Mouse (Mus musculus) thymus, adult 2 months (tissue): Measurements from ENCODE around the gene Gas7. TPM values are rescaled to one million over a fixed set of nuclear protein-coding genes. Genes with fewer than 3 reads are reported as not detected.

Experiments
- DNase-seq: peaks from one replicate; pipeline ENCODE4 v3.0.0; 2021
- H3K27ac ChIP-seq: fragments of 200-500 bp; 2 replicates; pipeline ENCODE4 v1.5.1; 2012; ENCODE audit warnings: low read length, control low read depth; ENCODE audit not compliant: control insufficient read depth, insufficient read depth
- H3K27me3 ChIP-seq: fragments of 200-500 bp; 2 replicates; pipeline ENCODE4 v1.6.1; 2012; ENCODE audit warnings: mild to moderate bottlenecking, low read length, moderate library complexity, mixed read lengths; ENCODE audit not compliant: control insufficient read depth, insufficient read depth
- H3K36me3 ChIP-seq: fragments of 200-500 bp; 2 replicates; pipeline ENCODE4 v1.6.1; 2012; ENCODE audit warnings: mild to moderate bottlenecking, low read length, moderate library complexity; ENCODE audit not compliant: control insufficient read depth, insufficient read depth
- H3K4me1 ChIP-seq: fragments of 200-500 bp; replicated peaks from 2 replicates; pipeline ENCODE4 v1.6.1; 2012; ENCODE audit warnings: low read length; ENCODE audit not compliant: control insufficient read depth, insufficient read depth
- H3K4me3 ChIP-seq: fragments of 200-500 bp; 2 replicates; pipeline ENCODE4 v1.5.1; 2012; ENCODE audit warnings: mild to moderate bottlenecking, low read length, control low read depth, moderate library complexity; ENCODE audit not compliant: control insufficient read depth, insufficient read depth
- CTCF ChIP-seq: fragments of 200-500 bp; IDR thresholded peaks from 2 replicates; pipeline ENCODE4 v1.5.1; 2012; ENCODE audit warnings: mild to moderate bottlenecking, control low read depth, low read length, moderate library complexity, borderline replicate concordance; ENCODE audit not compliant: control insufficient read depth, poor library complexity, insufficient read depth; ENCODE audit errors: extremely low read depth
- POLR2A ChIP-seq: fragments of 200-500 bp; IDR thresholded peaks from 2 replicates; pipeline ENCODE4 v1.6.1; 2012; ENCODE audit warnings: mild to moderate bottlenecking, low read length, control low read depth, moderate library complexity; ENCODE audit not compliant: control insufficient read depth, poor library complexity, insufficient read depth; ENCODE audit errors: extremely low read depth
- WGBS: fragments of 180-500 bp; shearing (Covaris S2); methylation state at CpG from one replicate; pipeline ENCODE4 v1.1.7; 2018; 5-methylcytosine and 5-hydroxymethylcytosine counted together
- polyA plus RNA-seq: library from polyadenylated mRNA; depleted of rRNA; stranded (reverse); fragments of >200 nt; gene quantifications from 2 replicates; pipeline ENCODE4 v1.2.3, GENCODE M21; 2012

Gene Gas7
- polyA plus RNA-seq, 1 experiment: 5.0 TPM

- H3K27me3 ChIP-seq: no peaks in the 10 kb centered on the region
- no peaks in the 10 kb centered on the region for H3K36me3 ChIP-seq
- H3K4me1 ChIP-seq: no peaks in the 10 kb centered on the region
- H3K27ac ChIP-seq: no peak overlapping the region
- H3K4me3 ChIP-seq: no peak overlapping the region
- DNase-seq: no peak
- no peak for TF ChIP-seq CTCF
- TF ChIP-seq POLR2A: no peak
- 78% methylated on average over 13 of the region's 13 CpGs for WGBS
Observed at GRCm38 (mm10) chr11:67549762-67550488, 94.7 kb downstream of the Gas7 start.

DNA sequence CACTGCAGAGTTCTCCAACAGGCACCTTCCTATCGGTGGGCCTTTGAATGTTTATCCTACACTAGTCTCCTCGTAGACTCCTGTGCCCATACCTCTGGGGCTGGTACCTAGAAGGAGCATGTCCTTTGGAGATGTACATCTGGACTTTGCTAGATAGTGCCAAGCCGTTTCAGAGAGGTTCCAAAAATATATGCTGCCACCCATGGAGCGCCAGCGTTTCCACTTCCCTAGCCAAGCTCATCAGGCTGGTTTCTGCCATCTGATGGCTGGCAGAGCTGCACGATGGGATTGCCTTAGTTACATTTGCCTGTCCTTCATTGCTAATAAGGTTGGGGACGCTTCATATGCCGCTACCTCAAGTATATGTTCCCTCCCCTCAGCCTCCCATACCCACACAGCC, 97.2 kb downstream of the Gas7 start:
- DNase-seq: no peak
- H3K4me1 ChIP-seq: no peaks in the 10 kb centered on the region
- no peaks in the 10 kb centered on the region for H3K36me3 ChIP-seq
- no peak overlapping the region for H3K4me3 ChIP-seq
- H3K27me3 ChIP-seq: no peaks in the 10 kb centered on the region
- WGBS: 92% methylated on average over 8 of the region's 8 CpGs
- TF ChIP-seq CTCF: no peak
- no peak for TF ChIP-seq POLR2A
- H3K27ac ChIP-seq: no peak overlapping the region

- H3K4me3 ChIP-seq: no peak overlapping the region
- TF ChIP-seq CTCF (no peak), POLR2A (no peak)
- no peak overlapping the region for H3K27ac ChIP-seq
- H3K4me1 ChIP-seq: no peaks in the 10 kb centered on the region
- no peaks in the 10 kb centered on the region for H3K27me3 ChIP-seq
- no peak for DNase-seq
- 95% methylated on average over 6 of the region's 6 CpGs for WGBS
- no peaks in the 10 kb centered on the region for H3K36me3 ChIP-seq
Observed at GRCm38 (mm10) chr11:67554276-67554675, 99.0 kb downstream of the Gas7 start.

DNA sequence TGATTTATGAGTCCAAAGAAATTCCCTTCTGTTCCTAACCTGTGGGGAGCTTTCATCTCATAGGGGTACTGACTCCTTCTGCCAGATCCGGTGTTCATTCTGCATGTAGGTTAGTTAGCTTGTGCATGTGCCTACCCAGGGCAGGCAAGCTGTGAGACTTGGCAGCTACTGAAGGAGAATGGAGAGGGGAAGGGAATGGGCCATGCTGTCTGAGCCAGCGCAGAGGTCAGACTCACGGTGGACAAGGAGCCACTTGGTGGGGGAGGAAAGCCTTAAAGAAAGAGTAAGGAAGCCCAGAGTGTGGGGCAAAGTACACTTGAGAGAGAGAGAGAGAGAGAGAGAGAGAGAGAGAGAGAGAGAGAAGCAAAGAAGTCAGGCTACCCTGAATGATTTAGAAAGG, 101.1 kb downstream of the Gas7 start:
- WGBS: 98% methylated on average over 3 of the region's 3 CpGs
- Histone ChIP-seq H3K4me3 (no peak overlapping the region), H3K27ac (no peak overlapping the region), H3K36me3 (no peaks in the 10 kb centered on the region), H3K27me3 (no peaks in the 10 kb centered on the region), H3K4me1 (no peaks in the 10 kb centered on the region)
- TF ChIP-seq POLR2A: no peak
- no peak for TF ChIP-seq CTCF
- no peak for DNase-seq

DNA sequence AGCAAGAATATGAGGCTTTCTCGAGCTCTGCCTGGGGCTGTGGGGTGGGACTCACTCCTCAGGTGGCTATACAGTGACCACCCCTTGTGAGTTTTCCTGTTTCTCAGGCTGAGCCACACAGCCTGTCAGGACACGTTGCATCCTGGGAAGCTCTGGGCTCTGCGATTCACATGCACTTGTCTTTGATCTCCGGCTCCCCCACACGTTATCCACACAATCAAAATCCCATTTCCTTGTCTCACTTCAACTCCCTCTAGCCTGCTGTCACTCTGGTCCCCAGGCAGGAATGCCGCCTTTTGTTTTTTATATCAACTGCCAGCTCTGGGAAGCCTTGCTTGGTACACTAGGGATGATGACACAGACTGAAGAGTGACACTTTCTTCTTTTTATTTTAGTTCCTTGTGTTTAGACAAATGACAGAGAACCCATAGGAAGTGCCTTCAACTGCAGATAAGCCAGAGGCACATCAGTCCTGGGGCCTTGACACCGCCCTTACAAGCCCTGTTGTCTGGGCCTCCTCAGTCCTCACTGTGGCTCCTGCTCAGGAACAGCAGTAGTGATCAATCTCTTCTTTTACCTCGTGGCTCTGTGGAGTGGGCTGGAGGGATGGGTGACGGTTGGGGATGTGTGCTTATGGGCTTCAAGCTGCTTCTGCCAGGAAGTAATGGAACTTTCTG, 103.7 kb downstream of the Gas7 start:
- Histone ChIP-seq H3K4me1 (no peaks in the 10 kb centered on the region), H3K27me3 (no peaks in the 10 kb centered on the region), H3K36me3 (no peaks in the 10 kb centered on the region), H3K4me3 (no peak overlapping the region), H3K27ac (no peak overlapping the region)
- no peak for DNase-seq
- TF ChIP-seq POLR2A (no peak), CTCF (no peak)
- WGBS: 78% methylated on average over 9 of the region's 9 CpGs

DNA sequence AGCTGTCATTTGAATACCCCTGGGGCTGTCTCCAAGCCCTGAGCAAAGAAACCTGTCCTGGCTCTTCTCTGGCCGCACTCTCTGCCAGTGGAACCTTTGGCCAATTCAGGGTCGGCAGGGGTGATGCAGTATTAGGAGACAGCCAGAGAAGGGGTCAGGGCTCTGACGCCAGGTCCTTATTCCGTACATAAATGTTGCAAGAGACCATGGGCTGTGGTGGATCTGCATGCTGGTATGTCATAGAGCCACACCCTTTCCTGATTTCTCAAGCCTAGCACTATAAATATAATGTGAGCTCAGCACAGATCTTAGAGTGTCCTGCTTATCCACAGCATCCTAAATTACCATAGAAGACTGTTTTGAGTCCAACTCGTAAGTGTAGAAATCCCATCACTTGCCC, 104.3 kb downstream of the Gas7 start:
- 84% methylated on average over 5 of the region's 5 CpGs for whole genome bisulfite sequencing

More for the DNA sequence above, 104.3 kb downstream of the Gas7 start:
- DNase-seq: no peak
- Histone ChIP-seq H3K27me3 (no peaks in the 10 kb centered on the region), H3K4me3 (no peak overlapping the region), H3K36me3 (no peaks in the 10 kb centered on the region), H3K4me1 (no peaks in the 10 kb centered on the region), H3K27ac (no peak overlapping the region)
- TF ChIP-seq CTCF: no peak
- TF ChIP-seq POLR2A: no peak
